Mouse (Mus musculus): ENCODE measurements around the gene Abo. TPM values are rescaled to one million over a fixed set of nuclear protein-coding genes. Genes with fewer than 3 reads are reported as not detected.

Abo gene
- total RNA-seq (2014; rRNA removed) (not detected in 2 replicates), polyA plus RNA-seq (2015; fragmentation: Nextera tagmentation; extraction: Ambion mirVana) (not detected in 2 replicates)

DNA sequence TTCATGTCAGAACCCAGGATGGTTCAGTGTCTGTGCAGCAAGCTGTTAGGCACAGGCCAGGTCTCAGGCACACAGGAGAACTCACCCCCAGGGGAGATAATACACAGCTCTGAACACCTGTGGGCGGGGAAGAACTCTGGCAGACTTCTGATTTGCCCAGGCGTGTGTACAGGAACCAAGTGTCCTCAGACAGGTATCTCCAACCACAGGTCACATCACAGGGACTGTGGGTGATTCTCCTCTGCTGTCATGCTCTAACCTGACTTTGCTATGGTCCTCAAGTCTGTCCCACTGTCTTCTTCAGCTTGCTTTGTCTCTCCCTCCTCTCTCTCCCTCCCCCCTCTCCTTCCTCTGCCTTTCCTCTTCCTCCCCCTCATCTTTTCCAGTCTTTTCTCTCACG lies at the start of gene Abo:
TSS of gene Abo (minus strand) at position 101 of the 400 bp plus-strand sequence.
- H3K27me3 ChIP-seq (ENCODE audit: insufficient read depth, low read length) = no peaks in the 10 kb centered on the region; the same call in 1 of the 2 replicates
- no peak within 1 kb of the TSS for H3K27ac ChIP-seq (ENCODE audit: low read depth, low read length)
- H3K4me2 ChIP-seq (ENCODE audit: low read depth) = no peak within 1 kb of the TSS
- 65% methylated on average over 3 of the region's 3 CpGs for WGBS
- TF ChIP-seq CTCF (IDR thresholded peaks at IDR 0.05; ENCODE audit: low read depth) = no peak
- H3K9me3 ChIP-seq (ENCODE audit: low read length) = no peaks in the 10 kb centered on the region
- DNase-seq = no peak
- H3K36me3 ChIP-seq (ENCODE audit: insufficient read depth) = no peaks in the 10 kb centered on the region
- no peaks in the 10 kb centered on the region for H3K4me1 ChIP-seq (ENCODE audit: insufficient read depth)
- no peak for ATAC-seq
- no peak within 1 kb of the TSS for H3K4me3 ChIP-seq (ENCODE audit: low read depth, low read length)
- H3K9ac ChIP-seq = no peak within 1 kb of the TSS

DNA sequence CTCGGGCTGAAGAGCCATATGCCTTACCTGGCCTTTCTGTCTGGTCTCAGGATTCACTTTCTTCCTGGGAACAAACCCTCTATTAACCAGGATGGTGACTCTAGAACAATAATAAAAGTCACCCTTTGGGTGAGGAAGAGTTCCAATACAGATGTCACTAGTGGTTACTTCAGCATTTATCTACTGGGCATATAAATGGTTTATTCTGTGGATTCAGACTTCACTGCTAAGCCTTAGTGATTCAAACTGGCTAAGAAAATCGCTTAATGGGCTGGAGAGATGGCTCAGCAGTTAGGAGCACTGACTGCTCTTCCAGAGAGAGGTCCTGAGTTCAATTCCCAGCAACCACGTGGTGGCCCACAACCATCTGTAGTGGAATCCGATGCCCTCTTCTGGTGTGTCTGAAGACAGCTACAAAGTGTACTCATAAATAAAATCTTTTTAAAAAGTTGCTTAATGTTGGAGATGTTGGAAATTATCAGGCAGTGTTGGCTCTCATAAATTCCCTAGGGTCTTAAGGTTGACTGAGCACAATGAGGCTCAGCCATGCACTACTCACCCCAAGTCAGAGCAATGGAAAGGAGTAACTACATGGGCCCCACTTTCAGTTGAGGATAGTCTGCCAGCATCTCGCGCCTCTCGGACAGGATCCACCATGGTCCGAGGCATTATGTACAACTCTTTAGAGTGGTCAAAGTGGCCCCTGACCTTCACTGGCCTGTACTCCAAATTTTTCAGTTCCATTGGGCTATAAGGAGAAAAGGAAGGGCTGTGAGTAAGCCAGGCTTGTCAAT lies 49.6 kb upstream of the Abo start:
- Histone ChIP-seq H3K4me1 (ENCODE audit: insufficient read depth) (peaks cover 23% of the 10 kb centered on the region), H3K9ac (no peak overlapping the region), H3K4me2 (ENCODE audit: low read depth) (no peak overlapping the region), H3K9me3 (ENCODE audit: low read length) (no peaks in the 10 kb centered on the region), H3K36me3 (ENCODE audit: insufficient read depth) (peaks cover 41% of the 10 kb centered on the region), H3K4me3 (ENCODE audit: low read depth, low read length) (no peak overlapping the region), H3K27me3 (ENCODE audit: insufficient read depth, low read length) (no peaks in the 10 kb centered on the region), H3K27ac (ENCODE audit: low read depth, low read length) (no peak overlapping the region)
- WGBS = 63% methylated on average over 8 of the region's 8 CpGs
- no peak for TF ChIP-seq CTCF (IDR thresholded peaks at IDR 0.05; ENCODE audit: low read depth)
- DNase-seq = no peak
- no peak for ATAC-seq

DNA sequence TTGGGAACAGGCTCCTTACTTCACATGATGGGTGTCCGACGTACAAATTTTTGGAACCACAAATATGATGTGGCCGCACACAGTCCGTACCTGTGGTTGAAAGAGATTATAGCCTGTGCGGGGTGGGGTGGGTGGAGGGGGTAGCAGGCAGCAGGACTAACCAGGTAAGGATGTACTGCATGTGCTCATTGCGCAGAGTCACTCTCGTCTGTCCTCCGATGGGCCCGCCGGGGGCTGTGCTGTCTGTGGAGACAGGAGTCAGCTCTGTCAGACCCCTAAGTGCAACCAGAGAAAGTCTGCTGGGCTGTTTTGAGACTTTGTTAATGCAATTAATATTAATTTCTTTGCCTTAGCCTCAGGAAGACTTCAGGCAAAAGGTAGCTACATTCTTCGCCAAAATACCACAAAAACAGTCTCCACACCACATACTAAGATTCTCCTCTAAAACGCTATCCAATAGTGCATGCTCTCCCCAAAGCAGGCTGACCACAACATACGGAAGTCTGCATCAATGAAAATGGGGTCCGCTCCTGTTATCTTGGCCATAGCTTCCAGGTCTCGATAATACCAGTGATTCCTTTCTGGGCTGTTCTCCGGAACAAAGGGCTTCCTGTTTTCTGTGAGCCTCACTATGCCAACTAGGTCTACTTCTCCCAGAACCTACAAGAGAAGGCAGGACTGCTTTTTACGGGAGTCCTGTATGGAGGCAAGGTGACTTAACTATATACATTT lies 48.8 kb upstream of the Abo start:
- no peak overlapping the region for H3K4me3 ChIP-seq (ENCODE audit: low read depth, low read length)
- WGBS = 85% methylated on average over 17 of the region's 17 CpGs

DNA sequence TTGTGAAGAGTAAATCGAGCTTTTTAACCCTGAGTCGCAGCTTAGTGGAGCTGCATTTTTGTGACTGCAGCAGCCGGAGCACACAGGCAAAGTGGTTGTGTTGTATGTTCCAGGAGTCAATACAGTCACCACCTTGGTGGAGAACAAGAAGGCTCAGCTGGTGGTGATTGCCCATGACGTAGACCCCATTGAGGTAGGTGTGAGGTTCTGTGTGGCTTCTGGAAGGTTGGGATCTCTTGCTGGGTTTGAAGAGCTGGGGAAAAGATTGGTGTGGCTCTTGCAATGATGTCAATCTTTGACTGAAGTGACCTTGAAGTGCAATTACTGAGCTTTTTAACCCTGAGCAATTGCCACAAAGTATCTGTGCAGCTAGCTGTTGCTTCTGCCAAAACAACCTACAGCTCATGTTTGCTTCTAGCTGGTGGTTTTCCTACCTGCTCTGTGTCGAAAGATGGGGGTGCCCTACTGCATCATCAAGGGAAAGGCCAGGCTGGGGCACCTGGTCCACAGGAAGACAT lies 47.5 kb upstream of the Abo start:
- no peak overlapping the region for H3K27ac ChIP-seq (ENCODE audit: low read depth, low read length)
- no peak for TF ChIP-seq CTCF (IDR thresholded peaks at IDR 0.05; ENCODE audit: low read depth)
- peak overlapping the region; percentile 71; the same call in 1 of the 2 replicates for H3K4me3 ChIP-seq (ENCODE audit: low read depth, low read length)
- DNase-seq = no peak
- no peaks in the 10 kb centered on the region for H3K27me3 ChIP-seq (ENCODE audit: insufficient read depth, low read length)
- no peaks in the 10 kb centered on the region for H3K9me3 ChIP-seq (ENCODE audit: low read length)
- H3K36me3 ChIP-seq (ENCODE audit: insufficient read depth) = peaks cover 36% of the 10 kb centered on the region
- WGBS = 71% methylated on average over 5 of the region's 5 CpGs
- H3K4me1 ChIP-seq (ENCODE audit: insufficient read depth) = peaks cover 28% of the 10 kb centered on the region
- H3K9ac ChIP-seq = no peak overlapping the region
- no peak for ATAC-seq
- H3K4me2 ChIP-seq (ENCODE audit: low read depth) = peak overlapping the region; percentile 99

More for the DNA sequence above, 48.8 kb upstream of the Abo start:
- DNase-seq (no peak), ATAC-seq (no peak)
- Histone ChIP-seq H3K36me3 (ENCODE audit: insufficient read depth) (peaks cover 35% of the 10 kb centered on the region), H3K4me2 (ENCODE audit: low read depth) (no peak overlapping the region), H3K9me3 (ENCODE audit: low read length) (no peaks in the 10 kb centered on the region), H3K4me1 (ENCODE audit: insufficient read depth) (peaks cover 30% of the 10 kb centered on the region), H3K9ac (no peak overlapping the region), H3K27me3 (ENCODE audit: insufficient read depth, low read length) (no peaks in the 10 kb centered on the region), H3K27ac (ENCODE audit: low read depth, low read length) (no peak overlapping the region)
- TF ChIP-seq CTCF (IDR thresholded peaks at IDR 0.05; ENCODE audit: low read depth) = no peak

DNA sequence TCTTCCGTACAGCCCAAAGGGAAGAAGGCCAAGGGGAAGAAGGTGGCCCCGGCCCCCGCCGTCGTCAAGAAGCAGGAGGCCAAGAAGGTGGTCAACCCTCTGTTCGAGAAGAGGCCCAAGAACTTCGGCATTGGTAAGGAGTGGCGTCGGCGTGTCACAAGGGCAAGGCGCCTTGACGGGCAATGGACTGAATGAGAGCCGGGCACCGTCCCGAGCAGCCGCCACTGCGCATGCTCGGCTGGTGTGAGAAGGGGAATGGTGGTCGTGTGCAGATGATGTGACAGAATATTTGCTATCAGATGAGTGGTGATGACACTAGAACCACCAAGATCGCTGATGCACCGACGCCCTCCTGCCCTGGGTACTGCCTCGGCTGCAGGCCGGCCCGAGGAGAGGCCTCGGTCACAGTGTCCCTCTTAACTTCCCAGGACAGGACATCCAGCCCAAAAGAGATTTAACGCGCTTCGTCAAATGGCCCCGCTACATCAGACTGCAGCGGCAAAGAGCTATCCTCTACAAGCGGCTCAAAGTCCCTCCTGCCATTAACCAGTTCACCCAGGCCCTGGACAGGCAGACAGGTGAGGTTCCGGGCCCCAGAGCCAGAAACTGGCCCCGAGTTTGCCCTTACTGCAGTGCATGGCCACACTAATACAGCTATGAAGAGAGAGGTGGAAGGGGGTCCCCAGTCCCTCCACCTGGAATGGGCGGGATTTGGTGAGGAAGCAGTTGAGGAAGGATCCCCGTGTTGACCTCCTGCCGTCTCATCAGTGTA lies 46.4 kb upstream of the Abo start:
- under 1% methylated on average over 37 of the region's 37 CpGs for WGBS

DNA sequence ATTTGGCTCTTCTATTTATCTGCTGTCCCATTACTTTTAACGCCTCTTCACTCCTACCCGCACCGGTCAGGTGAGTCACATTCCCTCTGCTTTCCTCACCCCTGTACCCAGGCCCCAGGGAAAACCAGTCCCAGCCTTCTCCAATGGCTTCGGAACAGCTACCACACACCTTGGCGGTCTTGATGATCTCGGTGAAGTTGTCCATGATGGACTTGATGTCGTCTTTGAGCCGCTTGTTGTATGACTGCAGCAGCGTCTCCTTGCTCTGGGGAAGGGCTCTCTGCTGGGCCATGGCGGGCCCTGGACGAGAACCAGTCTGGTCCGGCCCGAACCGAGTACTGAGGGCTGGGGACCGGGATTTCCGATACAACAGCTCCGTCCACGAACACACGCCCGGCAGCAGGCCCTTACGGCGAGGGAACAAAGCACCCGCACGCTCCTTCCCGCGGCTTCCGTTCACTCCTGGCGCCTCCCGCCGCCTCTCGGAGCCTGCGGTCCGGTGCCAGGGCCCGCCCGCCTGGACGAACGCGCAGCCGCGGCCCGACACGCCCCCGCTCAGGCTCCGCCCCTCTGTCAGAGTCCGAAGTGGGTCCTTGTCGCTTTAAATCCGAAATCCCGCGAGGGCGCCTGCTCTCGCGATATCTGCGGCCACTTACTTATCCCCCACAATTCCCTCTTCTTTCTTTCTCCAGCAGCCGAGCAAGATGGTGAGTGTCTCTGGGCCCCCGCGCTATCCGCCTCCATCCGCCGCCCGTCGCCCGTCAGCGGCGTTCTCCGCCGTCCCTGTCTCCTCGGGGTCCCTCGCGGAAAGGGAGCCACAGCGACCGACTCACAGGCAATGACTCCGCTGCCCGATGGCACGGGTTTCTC lies 45.6 kb upstream of the Abo start, which contains the start of the genes Med22 and Rpl7a:
TSS of gene Med22 (minus strand) at position 554 of the 870 bp plus-strand sequence.
TSS of gene Rpl7a (plus strand) at position 641 of the 870 bp plus-strand sequence.
- Histone ChIP-seq H3K9ac (peak within 1 kb of the TSS; percentile 94), H3K4me1 (ENCODE audit: insufficient read depth) (peaks cover 22% of the 10 kb centered on the region), H3K4me3 (ENCODE audit: low read depth, low read length) (peak within 1 kb of the TSS; percentile 71), H3K36me3 (ENCODE audit: insufficient read depth) (peaks cover 56% of the 10 kb centered on the region), H3K4me2 (ENCODE audit: low read depth) (peak within 1 kb of the TSS; percentile 99), H3K27ac (ENCODE audit: low read depth, low read length) (peak within 1 kb of the TSS; percentile 97), H3K27me3 (ENCODE audit: insufficient read depth, low read length) (no peaks in the 10 kb centered on the region), H3K9me3 (ENCODE audit: low read length) (no peaks in the 10 kb centered on the region)
- no peak for TF ChIP-seq CTCF (IDR thresholded peaks at IDR 0.05; ENCODE audit: low read depth)
- WGBS = 2% methylated on average over 61 of the region's 74 CpGs
- DNase-seq (peak; percentile 99), ATAC-seq (peak; percentile 93)

More for the DNA sequence above, 46.4 kb upstream of the Abo start:
- no peak for TF ChIP-seq CTCF (IDR thresholded peaks at IDR 0.05; ENCODE audit: low read depth)
- ATAC-seq (peak; percentile 77), DNase-seq (peak; percentile 89)
- Histone ChIP-seq H3K4me1 (ENCODE audit: insufficient read depth) (peaks cover 23% of the 10 kb centered on the region), H3K27ac (ENCODE audit: low read depth, low read length) (peak overlapping the region; percentile 97), H3K27me3 (ENCODE audit: insufficient read depth, low read length) (no peaks in the 10 kb centered on the region), H3K4me2 (ENCODE audit: low read depth) (peak overlapping the region; percentile 99), H3K36me3 (ENCODE audit: insufficient read depth) (peaks cover 47% of the 10 kb centered on the region), H3K4me3 (ENCODE audit: low read depth, low read length) (peak overlapping the region; percentile 71), H3K9me3 (ENCODE audit: low read length) (no peaks in the 10 kb centered on the region), H3K9ac (peak overlapping the region; percentile 94)
